Mouse (Mus musculus) limb, embryonic 14.5 days (tissue): Measurements from ENCODE around the gene Pde4dip. TPM values are rescaled to one million over a fixed set of nuclear protein-coding genes. Genes with fewer than 3 reads are reported as not detected.

Source experiments
- ATAC-seq: fragments of 200-750 bp; cut with Nextera tagmentation; 2 replicates; pipeline ENCODE4 v1.8.0; 2017; ENCODE audit warnings: low read depth, moderate number of reproducible peaks, moderate TSS enrichment; ENCODE audit not compliant: low FRiP score
- DNase-seq: peaks from one replicate; pipeline ENCODE4 v3.0.0-alpha.2; 2015; ENCODE audit warnings: low spot score
- H3K27ac ChIP-seq: fragments of 300-500 bp; sonication (generic); replicated peaks from 2 replicates; pipeline ENCODE4 v1.5.1; 2014; ENCODE audit warnings: low read depth, mild to moderate bottlenecking, low read length, moderate library complexity, mixed read lengths
- H3K27me3 ChIP-seq: fragments of 300-500 bp; sonication (generic); 2 replicates; pipeline ENCODE4 v1.6.1; 2014; ENCODE audit warnings: low read length, mixed read lengths; ENCODE audit not compliant: control insufficient read depth, insufficient read depth
- H3K36me3 ChIP-seq: fragments of 300-500 bp; sonication (generic); 2 replicates; pipeline ENCODE4 v1.6.1; 2014; ENCODE audit warnings: mild to moderate bottlenecking, low read length, moderate library complexity, mixed read lengths; ENCODE audit not compliant: control insufficient read depth, insufficient read depth
- H3K4me1 ChIP-seq: fragments of 300-500 bp; sonication (generic); 2 replicates; pipeline ENCODE4 v1.6.1; 2014; ENCODE audit warnings: antibody characterized with exemption, low read length, mixed read lengths; ENCODE audit not compliant: control insufficient read depth, insufficient read depth
- H3K4me2 ChIP-seq: fragments of 300-500 bp; sonication (generic); replicated peaks from 2 replicates; pipeline ENCODE4 v1.6.1; 2014; ENCODE audit warnings: low read depth, mild to moderate bottlenecking, low read length, moderate library complexity; ENCODE audit not compliant: severe bottlenecking
- H3K4me3 ChIP-seq: fragments of 300-500 bp; sonication (generic); replicated peaks from 2 replicates; pipeline ENCODE4 v1.5.1; 2014; ENCODE audit warnings: low read length
- H3K9ac ChIP-seq: fragments of 300-500 bp; sonication (generic); 2 replicates; pipeline ENCODE4 v1.6.1; 2014; ENCODE audit warnings: mild to moderate bottlenecking, low read depth, low read length, moderate library complexity; ENCODE audit not compliant: severe bottlenecking
- H3K9me3 ChIP-seq: fragments of 300-500 bp; sonication (generic); 2 replicates; pipeline ENCODE4 v1.6.1; 2016; ENCODE audit warnings: low read length; ENCODE audit not compliant: control insufficient read depth
- POLR2A ChIP-seq: fragments of 200-500 bp; IDR thresholded peaks from 2 replicates; pipeline ENCODE4 v1.8.0; 2012; ENCODE audit warnings: inconsistent platforms, mild to moderate bottlenecking, moderate library complexity, borderline replicate concordance; ENCODE audit not compliant: insufficient read depth, insufficient read length; ENCODE audit errors: extremely low read depth
- WGBS: fragments of 180-500 bp; shearing (Covaris S2); extraction: QIAGEN DNeasy Blood & Tissue Kit; methylation state at CpG from one replicate; pipeline ENCODE4 v1.1.7; 2014; 5-methylcytosine and 5-hydroxymethylcytosine counted together
- polyA plus RNA-seq, 2 experiments: library from polyadenylated mRNA; depleted of rRNA in 1 of 2; stranded (reverse) in 1 of 2; unstranded in 1 of 2; fragments of >200 nt; fragmentation: Nextera tagmentation in 1 of 2; extraction: Ambion mirVana in 1 of 2; gene quantifications; 2 replicates each; pipeline versions ENCODE4 v1.2.1 to v1.2.3; 2012 to 2014

Gene Pde4dip
- polyA plus RNA-seq, 2 experiments: 33.3 to 38.5 TPM

DNA sequence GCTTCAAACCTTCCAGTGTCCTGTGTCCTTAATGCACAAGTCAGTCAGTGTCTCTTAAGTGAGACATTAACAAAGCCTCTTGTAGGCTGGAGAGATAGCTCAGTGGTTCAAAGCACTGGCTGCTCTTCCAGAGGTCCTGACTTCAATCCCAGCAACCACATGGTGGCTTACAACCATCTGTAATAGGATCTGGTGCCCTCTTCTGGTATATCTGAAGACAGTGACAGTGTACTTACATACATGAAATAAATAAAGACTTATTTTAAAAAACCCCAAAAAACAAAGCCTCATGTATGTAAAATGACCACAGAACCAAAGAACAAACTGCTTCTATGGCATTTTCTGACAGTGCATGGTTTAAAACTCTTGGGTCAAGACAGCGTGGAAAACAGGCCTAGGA, 172.6 kb downstream of the Pde4dip start:
- Histone ChIP-seq H3K27me3 (no peaks in the 10 kb centered on the region), H3K4me3 (no peak overlapping the region), H3K9me3 (no peaks in the 10 kb centered on the region), H3K27ac (no peak overlapping the region), H3K4me1 (no peaks in the 10 kb centered on the region), H3K9ac (no peak overlapping the region), H3K4me2 (no peak overlapping the region), H3K36me3 (no peaks in the 10 kb centered on the region)
- ATAC-seq: no peak
- WGBS: 80% methylated on average over 1 of the region's 1 CpGs
- no peak for TF ChIP-seq POLR2A
- DNase-seq: no peak

DNA sequence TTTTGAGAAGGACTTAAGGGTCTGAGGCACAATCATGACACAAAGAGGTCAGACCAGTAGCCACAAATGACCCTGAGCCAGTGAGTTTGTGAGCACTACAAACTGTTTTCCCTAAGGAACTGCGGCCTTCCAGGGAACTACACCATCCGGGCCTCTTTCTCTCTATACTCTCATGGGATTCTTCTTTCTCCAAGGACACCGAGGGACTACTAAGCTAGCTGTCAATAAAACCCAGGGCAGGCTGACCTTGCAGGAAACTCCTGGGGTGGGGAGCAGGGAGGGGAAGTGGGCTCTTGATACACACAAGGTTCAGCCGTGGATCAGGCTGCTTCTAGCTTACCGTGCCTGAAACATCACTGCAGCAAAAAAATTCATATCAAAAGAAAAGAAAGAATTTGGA, 177.6 kb downstream of the Pde4dip start:
- Histone ChIP-seq H3K27ac (no peak overlapping the region), H3K9me3 (no peaks in the 10 kb centered on the region), H3K4me3 (no peak overlapping the region), H3K36me3 (no peaks in the 10 kb centered on the region), H3K4me2 (no peak overlapping the region), H3K9ac (no peak overlapping the region), H3K27me3 (no peaks in the 10 kb centered on the region), H3K4me1 (no peaks in the 10 kb centered on the region)
- no peak for DNase-seq
- no peak for ATAC-seq
- TF ChIP-seq POLR2A: no peak
- WGBS: 55% methylated on average over 5 of the region's 5 CpGs

DNA sequence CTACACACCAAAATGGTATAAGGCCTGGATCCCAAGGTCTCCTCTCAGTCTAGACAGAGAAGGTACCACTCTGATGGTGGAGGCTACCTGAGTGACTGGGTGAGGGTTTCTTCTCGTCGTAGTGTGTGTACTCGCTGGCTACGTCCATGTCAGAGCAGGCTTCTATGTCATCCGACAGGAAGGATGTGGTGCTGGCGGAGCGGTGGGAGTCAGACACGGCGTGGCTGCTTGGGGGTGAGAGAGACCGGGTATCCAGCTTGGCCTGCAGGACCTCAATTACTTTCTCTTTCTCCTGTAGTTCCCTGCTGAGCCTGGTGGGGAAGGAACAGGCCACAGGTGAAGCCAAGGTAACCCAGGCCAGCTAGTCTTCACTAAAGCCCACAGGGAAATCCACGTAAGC, 178.4 kb downstream of the Pde4dip start:
- ATAC-seq (no peak), DNase-seq (no peak)
- no peaks in the 10 kb centered on the region for H3K27me3 ChIP-seq
- H3K9me3 ChIP-seq: no peaks in the 10 kb centered on the region
- H3K27ac ChIP-seq: no peak overlapping the region
- H3K4me1 ChIP-seq: no peaks in the 10 kb centered on the region
- 91% methylated on average over 11 of the region's 11 CpGs for WGBS
- H3K4me3 ChIP-seq: no peak overlapping the region
- H3K36me3 ChIP-seq: no peaks in the 10 kb centered on the region
- no peak overlapping the region for H3K9ac ChIP-seq
- no peak for TF ChIP-seq POLR2A
- no peak overlapping the region for H3K4me2 ChIP-seq

DNA sequence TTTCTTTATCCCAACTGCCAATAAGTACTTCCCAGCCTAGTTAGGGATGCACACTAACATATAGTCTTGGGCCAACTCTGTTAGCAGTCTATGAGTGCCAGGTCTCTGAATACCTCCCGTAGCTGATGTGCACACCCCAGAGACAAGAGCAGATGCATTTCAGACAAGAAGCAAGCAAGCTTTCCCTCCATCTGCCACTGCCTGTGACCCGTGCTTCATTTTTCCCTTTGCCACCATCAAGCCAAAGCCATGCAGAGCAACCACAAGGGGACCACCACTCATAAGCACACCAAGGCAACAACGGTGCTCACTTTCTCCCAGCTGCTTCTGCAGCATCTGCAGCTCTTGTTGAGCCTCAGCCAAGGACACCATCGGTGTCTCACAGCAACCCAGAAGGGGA, 181.9 kb downstream of the Pde4dip start:
- H3K4me1 ChIP-seq: no peaks in the 10 kb centered on the region
- no peak overlapping the region for H3K27ac ChIP-seq
- ATAC-seq (no peak), DNase-seq (no peak)
- no peaks in the 10 kb centered on the region for H3K9me3 ChIP-seq
- 86% methylated on average over 4 of the region's 4 CpGs for WGBS
- no peaks in the 10 kb centered on the region for H3K27me3 ChIP-seq
- H3K4me2 ChIP-seq: no peak overlapping the region
- no peak overlapping the region for H3K9ac ChIP-seq
- no peak overlapping the region for H3K4me3 ChIP-seq
- H3K36me3 ChIP-seq: no peaks in the 10 kb centered on the region
- TF ChIP-seq POLR2A: no peak

DNA sequence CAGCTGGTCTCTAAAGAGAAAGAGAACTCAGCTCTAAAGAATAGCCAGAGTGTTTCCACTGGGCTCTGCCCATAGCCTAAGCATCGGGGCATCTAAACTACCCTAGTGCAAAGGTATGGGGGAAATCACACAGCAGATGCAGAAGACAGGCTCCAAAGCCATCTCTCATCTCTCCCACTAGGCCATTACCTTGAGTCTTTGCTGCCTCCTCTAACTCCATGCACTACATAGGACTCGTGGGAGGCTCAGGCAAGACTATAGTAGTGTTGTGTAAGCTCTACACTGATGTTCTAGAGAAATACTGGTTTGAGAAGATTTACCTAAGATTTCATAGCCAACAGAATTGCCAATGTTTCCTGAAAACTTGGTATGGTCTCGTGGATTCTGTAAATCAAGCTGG, 183.0 kb downstream of the Pde4dip start:
- TF ChIP-seq POLR2A: no peak
- 90% methylated on average over 3 of the region's 3 CpGs for WGBS
- no peak for DNase-seq

DNA sequence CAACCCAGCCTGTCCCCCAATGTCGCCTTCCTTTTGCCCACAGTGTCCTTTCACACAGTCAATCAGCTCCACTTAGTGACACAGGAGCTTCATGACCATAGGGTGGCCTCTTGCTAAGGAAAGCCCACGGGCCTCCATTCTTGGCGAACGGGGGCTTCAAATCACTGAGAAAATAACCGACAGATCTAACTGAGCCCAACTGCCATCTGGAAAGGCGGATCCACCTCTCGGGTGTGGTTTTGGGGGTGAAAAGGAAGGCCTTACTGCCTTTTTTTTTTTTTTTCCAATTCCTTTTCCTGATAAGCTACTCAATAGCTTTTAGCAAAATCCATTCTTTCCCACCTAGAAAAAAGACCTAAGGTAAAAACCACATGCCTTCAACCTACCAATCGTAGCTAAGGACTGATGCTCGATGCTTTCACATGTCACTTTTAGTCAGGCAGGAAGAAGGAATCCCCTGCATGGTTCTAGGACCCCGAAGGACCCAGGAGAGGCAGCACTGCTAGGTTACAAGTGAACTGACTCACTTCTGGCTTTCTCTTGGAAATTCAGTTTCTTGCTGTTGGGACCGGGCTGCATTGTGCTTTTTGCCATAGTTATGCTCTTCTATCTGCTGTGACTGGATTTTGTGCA, 185.9 kb downstream of the Pde4dip start:
- no peak for TF ChIP-seq POLR2A
- H3K36me3 ChIP-seq: no peaks in the 10 kb centered on the region
- H3K9me3 ChIP-seq: no peaks in the 10 kb centered on the region
- no peak overlapping the region for H3K4me3 ChIP-seq
- ATAC-seq: no peak
- no peaks in the 10 kb centered on the region for H3K27me3 ChIP-seq
- H3K9ac ChIP-seq: no peak overlapping the region
- no peak overlapping the region for H3K27ac ChIP-seq
- H3K4me2 ChIP-seq: no peak overlapping the region
- DNase-seq: no peak
- H3K4me1 ChIP-seq: no peaks in the 10 kb centered on the region
- WGBS: 88% methylated on average over 11 of the region's 11 CpGs

More for the DNA sequence above, 183.0 kb downstream of the Pde4dip start:
- Histone ChIP-seq H3K36me3 (no peaks in the 10 kb centered on the region), H3K4me3 (no peak overlapping the region), H3K4me1 (no peaks in the 10 kb centered on the region), H3K9me3 (no peaks in the 10 kb centered on the region), H3K4me2 (no peak overlapping the region), H3K27ac (no peak overlapping the region), H3K9ac (no peak overlapping the region), H3K27me3 (no peaks in the 10 kb centered on the region)
- no peak for ATAC-seq
